Mouse (Mus musculus) liver, embryonic 12.5 days (tissue): ENCODE measurements around the gene Hpse2. TPM values are rescaled to one million over a fixed set of nuclear protein-coding genes. Genes with fewer than 3 reads are reported as not detected.

Source experiments
- ATAC-seq: fragments of 200-750 bp; cut with Nextera tagmentation; 2 replicates; pipeline ENCODE4 v1.8.0; 2017; ENCODE audit warnings: moderate number of reproducible peaks, mild to moderate bottlenecking, moderate library complexity
- H3K27ac ChIP-seq: fragments of 300-500 bp; sonication (generic); 2 replicates; pipeline ENCODE4 v1.5.1; 2016; ENCODE audit warnings: mild to moderate bottlenecking
- H3K27me3 ChIP-seq: fragments of 300-500 bp; sonication (generic); replicated peaks from 2 replicates; pipeline ENCODE4 v1.6.1; 2016; ENCODE audit warnings: mild to moderate bottlenecking, moderate library complexity
- H3K36me3 ChIP-seq: fragments of 300-500 bp; sonication (generic); 2 replicates; pipeline ENCODE4 v1.6.1; 2016; ENCODE audit warnings: mild to moderate bottlenecking, moderate library complexity
- H3K4me1 ChIP-seq: fragments of 300-500 bp; sonication (generic); 2 replicates; pipeline ENCODE4 v1.6.1; 2016
- H3K4me2 ChIP-seq: fragments of 300-500 bp; sonication (generic); 2 replicates; pipeline ENCODE4 v1.6.1; 2016; ENCODE audit warnings: mild to moderate bottlenecking, moderate library complexity
- H3K4me3 ChIP-seq: fragments of 300-500 bp; sonication (generic); 2 replicates; pipeline ENCODE4 v1.5.1; 2016; ENCODE audit warnings: mild to moderate bottlenecking, moderate library complexity
- H3K9ac ChIP-seq: fragments of 300-500 bp; sonication (generic); 2 replicates; pipeline ENCODE4 v1.6.1; 2016; ENCODE audit warnings: mild to moderate bottlenecking, moderate library complexity
- H3K9me3 ChIP-seq: fragments of 300-500 bp; sonication (generic); replicated peaks from 2 replicates; pipeline ENCODE4 v1.6.1; 2016; ENCODE audit warnings: mild to moderate bottlenecking, moderate library complexity
- WGBS: fragments of 180-500 bp; shearing (Covaris S2); methylation state at CpG from one replicate; pipeline ENCODE4 v1.1.7; 2016; ENCODE audit not compliant: insufficient replicate concordance; 5-methylcytosine and 5-hydroxymethylcytosine counted together
- polyA plus RNA-seq: library from polyadenylated mRNA; unstranded; fragments of >200 nt; fragmentation: Nextera tagmentation; extraction: Ambion mirVana; gene quantifications from 2 replicates; pipeline ENCODE4 v1.2.1, GENCODE M21; 2016

Hpse2 gene
- polyA plus RNA-seq, 1 experiment from 2014 or later, result not detected

GRCm38 (mm10) chr19:42829196-42829595, 559.0 kb downstream of the Hpse2 start:
- no peaks in the 10 kb centered on the region for H3K9me3 ChIP-seq

GRCm38 (mm10) chr19:42827843-42828242, 560.3 kb downstream of the Hpse2 start:
- H3K27me3 ChIP-seq, result no peaks in the 10 kb centered on the region
- no peaks in the 10 kb centered on the region for H3K9me3 ChIP-seq
- H3K4me3 ChIP-seq, result no peak overlapping the region
- H3K9ac ChIP-seq, result no peak overlapping the region
- ATAC-seq, result no peak
- 70% methylated on average over 3 of the region's 3 CpGs for WGBS
- H3K4me2 ChIP-seq, result no peak overlapping the region
- H3K36me3 ChIP-seq, result no peaks in the 10 kb centered on the region
- H3K4me1 ChIP-seq, result no peaks in the 10 kb centered on the region
- no peak overlapping the region for H3K27ac ChIP-seq

More at GRCm38 (mm10) chr19:42829196-42829595, 559.0 kb downstream of the Hpse2 start:
- H3K9ac ChIP-seq, result no peak overlapping the region
- H3K27ac ChIP-seq, result no peak overlapping the region
- no peak overlapping the region for H3K4me3 ChIP-seq
- WGBS, result 39% methylated on average over 4 of the region's 4 CpGs
- no peaks in the 10 kb centered on the region for H3K4me1 ChIP-seq
- no peaks in the 10 kb centered on the region for H3K27me3 ChIP-seq
- no peak for ATAC-seq
- no peak overlapping the region for H3K4me2 ChIP-seq
- H3K36me3 ChIP-seq, result no peaks in the 10 kb centered on the region

GRCm38 (mm10) chr19:42820109-42820508, 568.0 kb downstream of the Hpse2 start:
- Histone ChIP-seq H3K4me3 (no peak overlapping the region), H3K27me3 (no peaks in the 10 kb centered on the region), H3K4me2 (no peak overlapping the region), H3K36me3 (no peaks in the 10 kb centered on the region), H3K9ac (no peak overlapping the region), H3K27ac (no peak overlapping the region), H3K4me1 (no peaks in the 10 kb centered on the region), H3K9me3 (no peaks in the 10 kb centered on the region)
- 55% methylated on average over 5 of the region's 5 CpGs for WGBS
- no peak for ATAC-seq

- H3K27ac ChIP-seq, result no peak overlapping the region
- no peak overlapping the region for H3K4me3 ChIP-seq
- no peaks in the 10 kb centered on the region for H3K4me1 ChIP-seq
- no peaks in the 10 kb centered on the region for H3K9me3 ChIP-seq
- H3K27me3 ChIP-seq, result no peaks in the 10 kb centered on the region
- ATAC-seq, result no peak
- H3K36me3 ChIP-seq, result no peaks in the 10 kb centered on the region
- H3K9ac ChIP-seq, result no peak overlapping the region
- H3K4me2 ChIP-seq, result no peak overlapping the region
- WGBS, result 48% methylated on average over 2 of the region's 2 CpGs
Measured at GRCm38 (mm10) chr19:42817761-42818160, 570.4 kb downstream of the Hpse2 start.

GRCm38 (mm10) chr19:42816261-42816660, 571.9 kb downstream of the Hpse2 start:
- H3K27me3 ChIP-seq, result no peaks in the 10 kb centered on the region
- no peaks in the 10 kb centered on the region for H3K4me1 ChIP-seq
- 71% methylated on average over 2 of the region's 2 CpGs for WGBS
- no peak overlapping the region for H3K4me3 ChIP-seq
- no peaks in the 10 kb centered on the region for H3K36me3 ChIP-seq
- H3K9ac ChIP-seq, result no peak overlapping the region
- H3K27ac ChIP-seq, result no peak overlapping the region
- H3K4me2 ChIP-seq, result no peak overlapping the region
- no peaks in the 10 kb centered on the region for H3K9me3 ChIP-seq
- no peak for ATAC-seq

- Histone ChIP-seq H3K9me3 (no peaks in the 10 kb centered on the region), H3K4me2 (no peak overlapping the region), H3K4me1 (no peaks in the 10 kb centered on the region), H3K27me3 (no peaks in the 10 kb centered on the region), H3K4me3 (no peak overlapping the region), H3K36me3 (no peaks in the 10 kb centered on the region), H3K27ac (no peak overlapping the region), H3K9ac (no peak overlapping the region)
- no peak for ATAC-seq
- 60% methylated on average over 5 of the region's 5 CpGs for WGBS
Measured at GRCm38 (mm10) chr19:42810140-42810539, 578.0 kb downstream of the Hpse2 start.

GRCm38 (mm10) chr19:42809491-42809890, 578.7 kb downstream of the Hpse2 start:
- Histone ChIP-seq H3K9me3 (no peaks in the 10 kb centered on the region), H3K4me1 (no peaks in the 10 kb centered on the region), H3K36me3 (no peaks in the 10 kb centered on the region), H3K4me3 (no peak overlapping the region), H3K9ac (no peak overlapping the region), H3K27ac (no peak overlapping the region), H3K27me3 (no peaks in the 10 kb centered on the region), H3K4me2 (no peak overlapping the region)
- WGBS, result 71% methylated on average over 10 of the region's 10 CpGs
- ATAC-seq, result no peak

GRCm38 (mm10) chr19:42797866-42798265, 590.3 kb downstream of the Hpse2 start:
- Histone ChIP-seq H3K4me1 (0 out of 2 replicates have a peak, but pooled peaks cover 4% of the 10 kb centered on the region), H3K4me3 (no peak overlapping the region), H3K27ac (no peak overlapping the region), H3K9me3 (no peaks in the 10 kb centered on the region), H3K4me2 (no peak overlapping the region), H3K36me3 (no peaks in the 10 kb centered on the region), H3K9ac (no peak overlapping the region), H3K27me3 (peaks cover 25% of the 10 kb centered on the region)
- ATAC-seq, result no peak
- 56% methylated on average over 2 of the region's 2 CpGs for WGBS

GRCm38 (mm10) chr19:42795801-42796200, 592.4 kb downstream of the Hpse2 start:
- no peak for ATAC-seq
- H3K36me3 ChIP-seq, result no peaks in the 10 kb centered on the region
- H3K4me3 ChIP-seq, result peak overlapping the region; percentile 28; the same call in 1 of the 2 replicates
- no peaks in the 10 kb centered on the region for H3K9me3 ChIP-seq
- H3K9ac ChIP-seq, result no peak overlapping the region
- WGBS, result 33% methylated on average over 9 of the region's 9 CpGs
- 0 out of 2 replicates have a peak, but pooled peaks cover 4% of the 10 kb centered on the region for H3K4me1 ChIP-seq
- no peak overlapping the region for H3K27ac ChIP-seq
- H3K27me3 ChIP-seq, result peaks cover 25% of the 10 kb centered on the region
- H3K4me2 ChIP-seq, result peak overlapping the region; percentile 60

GRCm38 (mm10) chr19:42794914-42795613, 593.1 kb downstream of the Hpse2 start:
- peak overlapping the region; percentile 28 for H3K4me3 ChIP-seq
- no peak overlapping the region for H3K27ac ChIP-seq
- H3K9me3 ChIP-seq, result no peaks in the 10 kb centered on the region
- no peaks in the 10 kb centered on the region for H3K36me3 ChIP-seq
- H3K27me3 ChIP-seq, result peaks cover 31% of the 10 kb centered on the region
- 0 out of 2 replicates have a peak, but pooled peaks cover 4% of the 10 kb centered on the region for H3K4me1 ChIP-seq
- no peak overlapping the region for H3K9ac ChIP-seq
- peak overlapping the region; percentile 60 for H3K4me2 ChIP-seq
- ATAC-seq, result peak; percentile 59
- WGBS, result 2% methylated on average over 31 of the region's 31 CpGs

- Histone ChIP-seq H3K27me3 (peaks cover 21% of the 10 kb centered on the region; the same call in 1 of the 2 replicates), H3K27ac (no peak overlapping the region), H3K4me1 (peaks cover 17% of the 10 kb centered on the region), H3K36me3 (no peaks in the 10 kb centered on the region), H3K4me2 (no peak overlapping the region), H3K4me3 (no peak overlapping the region), H3K9me3 (no peaks in the 10 kb centered on the region), H3K9ac (no peak overlapping the region)
- 28% methylated on average over 5 of the region's 5 CpGs for WGBS
- ATAC-seq, result no peak
Measured at GRCm38 (mm10) chr19:42788311-42788710, 599.8 kb downstream of the Hpse2 start.

GRCm38 (mm10) chr19:42785562-42786220, 602.5 kb downstream of the Hpse2 start:
- Histone ChIP-seq H3K9ac (no peak overlapping the region), H3K4me1 (peaks cover 17% of the 10 kb centered on the region), H3K4me3 (no peak overlapping the region), H3K36me3 (no peaks in the 10 kb centered on the region), H3K4me2 (no peak overlapping the region), H3K9me3 (no peaks in the 10 kb centered on the region), H3K27ac (no peak overlapping the region), H3K27me3 (peaks cover 19% of the 10 kb centered on the region; the same call in 1 of the 2 replicates)
- 52% methylated on average over 8 of the region's 8 CpGs for WGBS
- no peak for ATAC-seq
